Mouse (Mus musculus) myocyte (in vitro differentiated cells): Measurements from ENCODE around the gene Stard13. TPM values are rescaled to one million over a fixed set of nuclear protein-coding genes. Genes with fewer than 3 reads are reported as not detected.

Experiments used
- H3K27me3 ChIP-seq: one replicate; pipeline ENCODE4 v1.6.1; 2011; ENCODE audit not compliant: control insufficient read depth, insufficient read depth, insufficient read length
- H3K36me3 ChIP-seq: one replicate; pipeline ENCODE4 v1.6.1; 2011; ENCODE audit not compliant: control insufficient read depth, insufficient read depth
- H3K4me2 ChIP-seq: one replicate; pipeline ENCODE4 v1.6.1; 2011; ENCODE audit warnings: low read depth, control low read depth
- H3K4me3 ChIP-seq: one replicate; pipeline ENCODE4 v1.5.1; 2011; ENCODE audit warnings: mild to moderate bottlenecking, control low read depth, moderate library complexity
- H3K79me2 ChIP-seq: one replicate; pipeline ENCODE4 v1.6.1; 2011; ENCODE audit not compliant: control insufficient read depth, insufficient read depth
- H3ac ChIP-seq: one replicate; pipeline ENCODE4 v1.6.1; 2011; ENCODE audit not compliant: control insufficient read depth, insufficient read length
- CEBPB ChIP-seq: IDR thresholded peaks from 2 replicates; pipeline ENCODE4 v1.6.1; 2011; ENCODE audit warnings: mild to moderate bottlenecking, moderate library complexity; ENCODE audit not compliant: poor library complexity, insufficient read depth, severe bottlenecking
- E2F4 ChIP-seq: IDR thresholded peaks from one replicate; pipeline ENCODE4 v1.6.1; 2011; ENCODE audit warnings: mild to moderate bottlenecking, control low read depth, moderate library complexity; ENCODE audit not compliant: insufficient read depth
- MAX ChIP-seq: IDR thresholded peaks from one replicate; pipeline ENCODE4 v1.6.1; 2011; ENCODE audit warnings: low read depth, mild to moderate bottlenecking, control low read depth
- MYOD1 ChIP-seq, 3 experiments: IDR thresholded peaks; one replicate each; pipeline ENCODE4 v1.6.1; 2011; ENCODE audit warnings: control low read depth in 2 of 3, low read depth in 2 of 3, mild to moderate bottlenecking in 2 of 3, moderate library complexity in 1 of 3; ENCODE audit not compliant: insufficient read length in 2 of 3, control insufficient read depth in 1 of 3
- MYOG ChIP-seq, 3 experiments: IDR thresholded peaks; one replicate each; pipeline ENCODE4 v1.6.1; 2011; ENCODE audit warnings: control low read depth in 2 of 3, low read depth in 2 of 3, mild to moderate bottlenecking in 2 of 3; ENCODE audit not compliant: insufficient read length in 2 of 3, control insufficient read depth in 1 of 3, insufficient read depth in 1 of 3
- POLR2A ChIP-seq: IDR thresholded peaks from one replicate; pipeline ENCODE4 v1.6.1; 2011; ENCODE audit warnings: low read depth, mild to moderate bottlenecking, control low read depth, moderate library complexity; ENCODE audit not compliant: insufficient read length
- POLR2AphosphoS2 ChIP-seq: IDR thresholded peaks from one replicate; pipeline ENCODE4 v1.6.1; 2011; ENCODE audit warnings: low read depth, control low read depth; ENCODE audit not compliant: insufficient read length
- REST ChIP-seq: IDR thresholded peaks from one replicate; pipeline ENCODE4 v1.6.1; 2011; ENCODE audit warnings: mild to moderate bottlenecking, control low read depth, moderate library complexity; ENCODE audit not compliant: insufficient read depth, insufficient read length
- SRF ChIP-seq: IDR thresholded peaks from one replicate; pipeline ENCODE4 v1.6.1; 2011; ENCODE audit warnings: low read depth; ENCODE audit not compliant: control insufficient read depth, insufficient read length
- TCF12 ChIP-seq: IDR thresholded peaks from one replicate; pipeline ENCODE4 v1.6.1; 2011; ENCODE audit warnings: mild to moderate bottlenecking, control low read depth; ENCODE audit not compliant: poor library complexity, insufficient read depth, severe bottlenecking
- TCF3 ChIP-seq: IDR thresholded peaks from one replicate; pipeline ENCODE4 v1.6.1; 2011; ENCODE audit warnings: low read depth, control low read depth; ENCODE audit not compliant: insufficient read length
- USF1 ChIP-seq: IDR thresholded peaks from one replicate; pipeline ENCODE4 v1.6.1; 2011; ENCODE audit warnings: low read depth, mild to moderate bottlenecking, control low read depth, moderate library complexity
- polyA plus RNA-seq: library from polyadenylated mRNA; unstranded; fragments of >200 nt; fragmentation: generic; extraction: Trizol; gene quantifications from one replicate; pipeline ENCODE4 v1.2.1, GENCODE M21; 2012; ENCODE audit warnings: missing spikeins

Gene Stard13
- polyA plus RNA-seq, 1 experiment: 15.2 TPM

DNA sequence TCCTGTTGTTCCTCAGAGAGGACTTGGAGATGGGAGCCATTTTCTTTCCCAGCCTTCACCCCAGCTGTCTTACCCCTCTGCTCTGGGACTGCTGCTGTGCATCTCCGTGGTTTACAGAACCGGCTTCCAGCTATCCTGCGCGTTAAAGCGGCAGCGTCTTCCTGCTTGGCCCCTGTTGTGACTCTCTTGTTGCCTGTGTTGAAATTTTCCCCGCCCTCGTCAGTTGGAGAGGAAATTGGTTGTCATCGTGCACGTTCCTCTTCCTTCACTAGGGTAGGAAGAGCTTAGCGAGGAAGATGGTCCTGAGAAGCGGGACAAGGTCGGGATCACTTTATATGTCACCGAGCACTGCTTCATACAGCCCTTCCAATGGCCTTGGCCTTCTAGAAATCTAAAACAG, 212.8 kb downstream of the Stard13 start:
- TF ChIP-seq SRF: no peak
- no peak for TF ChIP-seq CEBPB
- no peak for TF ChIP-seq POLR2AphosphoS2
- TF ChIP-seq MAX: no peak
- TF ChIP-seq USF1: no peak
- TF ChIP-seq TCF12: no peak
- TF ChIP-seq MYOD1 (IDR thresholded peaks at IDR 0.05; ENCODE audit: control insufficient read depth in 1 of 3, insufficient read length in 2 of 3, low read depth in 2 of 3): no peak
- TF ChIP-seq MYOG (IDR thresholded peaks at IDR 0.05; ENCODE audit: control insufficient read depth in 1 of 3, insufficient read depth in 1 of 3, insufficient read length in 2 of 3, low read depth in 2 of 3): no peak
- no peak for TF ChIP-seq E2F4
- TF ChIP-seq REST: no peak
- TF ChIP-seq POLR2A: no peak
- H3K27me3 ChIP-seq: no peaks in the 10 kb centered on the region
- H3K4me2 ChIP-seq: no peak overlapping the region

DNA sequence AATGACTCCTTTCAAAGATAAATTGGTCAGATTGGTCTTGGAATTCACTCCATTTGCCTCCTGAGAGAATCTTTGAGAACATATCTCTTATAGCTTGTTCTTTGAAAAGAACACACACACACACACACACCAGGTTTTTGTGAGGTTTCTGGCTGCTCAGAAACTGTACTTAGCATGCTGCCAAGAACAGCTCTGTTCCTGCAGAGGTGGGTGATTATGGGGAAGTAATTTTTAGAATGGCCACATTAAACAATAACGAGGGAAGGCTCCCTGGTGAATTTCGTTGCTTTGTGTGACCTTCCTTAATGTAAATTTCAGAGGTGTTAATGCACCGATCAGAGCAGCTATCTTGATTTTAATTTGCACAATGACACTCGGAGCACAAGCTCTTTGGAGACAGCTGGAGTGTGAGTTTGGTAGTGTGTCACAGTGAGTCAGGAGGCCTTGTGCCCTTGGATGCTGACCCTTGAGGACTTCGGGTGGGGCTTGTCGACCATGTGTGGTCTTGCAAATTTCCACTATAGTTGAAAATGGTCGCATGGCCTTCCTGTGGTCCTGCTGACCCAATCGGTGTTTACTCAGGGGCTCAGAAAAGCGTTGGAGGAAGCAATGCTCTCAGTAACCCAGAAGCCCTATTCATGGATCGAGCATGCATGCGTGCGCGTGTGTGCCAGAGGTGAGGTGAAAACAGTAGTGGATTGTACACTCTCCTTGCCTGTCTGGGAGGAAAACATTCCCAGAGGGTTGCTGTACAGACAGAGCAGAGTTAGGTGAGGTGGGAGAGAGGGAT, 213.4 kb downstream of the Stard13 start:
- Histone ChIP-seq H3K79me2 (no peaks in the 10 kb centered on the region), H3ac (no peak overlapping the region), H3K27me3 (no peaks in the 10 kb centered on the region), H3K4me2 (no peak overlapping the region), H3K36me3 (no peaks in the 10 kb centered on the region), H3K4me3 (no peak overlapping the region)
- TF ChIP-seq MYOG (IDR thresholded peaks at IDR 0.05; ENCODE audit: control insufficient read depth in 1 of 3, insufficient read depth in 1 of 3, insufficient read length in 2 of 3, low read depth in 2 of 3) (no peak), SRF (no peak), E2F4 (no peak), USF1 (no peak), CEBPB (no peak), MYOD1 (IDR thresholded peaks at IDR 0.05; ENCODE audit: control insufficient read depth in 1 of 3, insufficient read length in 2 of 3, low read depth in 2 of 3) (no peak), TCF3 (no peak), MAX (no peak), REST (no peak), POLR2A (no peak), TCF12 (no peak), POLR2AphosphoS2 (no peak)

More for the DNA sequence above, 212.8 kb downstream of the Stard13 start:
- Histone ChIP-seq H3K36me3 (no peaks in the 10 kb centered on the region), H3ac (no peak overlapping the region), H3K79me2 (no peaks in the 10 kb centered on the region), H3K4me3 (no peak overlapping the region)

DNA sequence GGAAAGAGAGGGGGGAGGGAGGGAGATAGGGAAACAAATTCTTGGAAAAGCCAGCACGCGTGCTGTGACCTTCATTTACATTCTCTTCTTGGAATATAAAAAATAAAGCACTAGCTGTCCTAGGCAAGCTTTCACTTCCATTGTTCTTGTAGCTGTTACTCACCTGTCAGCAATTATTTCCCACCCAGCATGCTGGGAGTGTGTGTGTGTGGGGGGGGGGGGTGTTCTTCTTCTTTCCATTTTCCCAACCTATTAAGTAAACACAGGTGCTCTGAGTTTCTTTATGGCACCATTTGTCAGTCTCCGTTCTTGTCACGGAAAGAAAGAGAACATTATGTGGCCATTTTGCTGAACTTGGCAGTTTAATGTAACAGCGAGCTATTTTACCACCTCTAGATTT, 214.7 kb downstream of the Stard13 start:
- H3K36me3 ChIP-seq: no peaks in the 10 kb centered on the region
- TF ChIP-seq MYOG (IDR thresholded peaks at IDR 0.05; ENCODE audit: control insufficient read depth in 1 of 3, insufficient read depth in 1 of 3, insufficient read length in 2 of 3, low read depth in 2 of 3) (no peak), MYOD1 (IDR thresholded peaks at IDR 0.05; ENCODE audit: control insufficient read depth in 1 of 3, insufficient read length in 2 of 3, low read depth in 2 of 3) (no peak), E2F4 (no peak)
- H3K4me2 ChIP-seq: no peak overlapping the region
- no peak overlapping the region for H3ac ChIP-seq
- no peak overlapping the region for H3K4me3 ChIP-seq
- H3K79me2 ChIP-seq: no peaks in the 10 kb centered on the region
- H3K27me3 ChIP-seq: no peaks in the 10 kb centered on the region

DNA sequence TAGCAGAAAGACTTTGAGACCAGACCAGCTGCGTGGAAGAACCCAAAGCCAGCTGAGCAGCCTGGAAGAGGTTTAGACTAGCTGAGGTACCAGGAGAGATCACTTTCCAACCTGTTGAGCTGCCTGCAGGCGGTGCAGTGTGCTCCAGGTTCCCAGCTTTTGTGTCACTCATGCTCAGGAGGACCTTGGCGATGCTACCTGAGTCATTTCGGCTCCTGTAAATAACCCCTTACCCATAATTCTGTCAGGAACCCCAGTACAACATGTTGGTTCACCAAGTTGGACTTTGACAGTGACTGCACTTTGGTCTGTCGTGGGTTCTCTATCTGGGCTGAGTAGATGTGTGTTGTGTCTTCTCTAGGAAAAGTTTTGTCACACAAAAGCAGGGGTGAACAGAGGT, 215.2 kb downstream of the Stard13 start:
- H3ac ChIP-seq: no peak overlapping the region

DNA sequence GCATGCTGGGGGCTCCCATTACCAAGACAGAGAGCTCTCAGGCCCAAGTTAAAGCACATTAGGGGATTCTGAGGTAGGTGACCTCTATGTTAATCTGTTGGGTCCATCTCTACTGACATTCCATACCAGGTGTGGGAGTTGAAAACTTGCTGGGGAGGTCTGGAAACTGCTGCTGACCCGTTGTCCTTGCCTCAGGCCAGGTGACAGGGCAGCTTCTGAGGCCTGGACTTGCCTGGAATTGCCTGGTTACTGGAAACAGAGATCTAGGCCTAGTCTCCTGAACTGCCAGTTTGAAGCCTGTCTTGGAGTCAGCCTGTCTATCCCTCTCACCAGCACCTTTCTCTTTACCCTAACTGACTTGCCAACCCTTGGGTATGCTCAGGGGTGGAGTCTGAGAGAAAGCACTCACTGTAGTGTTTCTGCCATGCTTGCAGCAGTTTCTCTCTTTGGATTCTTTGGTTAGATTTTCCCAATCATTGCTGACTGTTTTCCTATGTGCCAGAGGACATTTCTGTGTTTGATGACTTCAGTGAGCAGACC, 229.3 kb downstream of the Stard13 start:
- no peaks in the 10 kb centered on the region for H3K79me2 ChIP-seq
- H3K4me2 ChIP-seq: no peak overlapping the region
- no peak overlapping the region for H3ac ChIP-seq
- no peaks in the 10 kb centered on the region for H3K36me3 ChIP-seq
- H3K27me3 ChIP-seq: no peaks in the 10 kb centered on the region
- TF ChIP-seq TCF3 (no peak), USF1 (no peak), MYOG (IDR thresholded peaks at IDR 0.05; ENCODE audit: control insufficient read depth in 1 of 3, insufficient read depth in 1 of 3, insufficient read length in 2 of 3, low read depth in 2 of 3) (no peak), MYOD1 (IDR thresholded peaks at IDR 0.05; ENCODE audit: control insufficient read depth in 1 of 3, insufficient read length in 2 of 3, low read depth in 2 of 3) (no peak), POLR2AphosphoS2 (no peak), TCF12 (no peak), MAX (no peak)
- H3K4me3 ChIP-seq: no peak overlapping the region

More for the DNA sequence above, 215.2 kb downstream of the Stard13 start:
- Histone ChIP-seq H3K36me3 (no peaks in the 10 kb centered on the region), H3K4me3 (no peak overlapping the region), H3K79me2 (no peaks in the 10 kb centered on the region), H3K27me3 (no peaks in the 10 kb centered on the region), H3K4me2 (no peak overlapping the region)
- no peak for TF ChIP-seq USF1
- TF ChIP-seq MYOD1 (IDR thresholded peaks at IDR 0.05; ENCODE audit: control insufficient read depth in 1 of 3, insufficient read length in 2 of 3, low read depth in 2 of 3): no peak
- TF ChIP-seq SRF: no peak
- no peak for TF ChIP-seq CEBPB
- TF ChIP-seq POLR2AphosphoS2: no peak
- no peak for TF ChIP-seq TCF3
- no peak for TF ChIP-seq REST
- TF ChIP-seq POLR2A: no peak
- TF ChIP-seq MAX: no peak
